Mouse (Mus musculus): ENCODE measurements at regions not wholly inside any gene's neighbourhood (a gene's known extent, or its start where the extent isn't known, plus 50 kb on each side); places are given as distances from the start of the nearest gene placed in this dataset.

- Histone ChIP-seq H3K4me2 (ENCODE audit: low read depth) (peak overlapping the region; percentile 61), H3K9me3 (ENCODE audit: control insufficient read depth, low read length) (no peaks in the 10 kb centered on the region), H3K27ac (no peak overlapping the region), H3K4me3 (ENCODE audit: insufficient read depth in 1 of 2, low read depth in 2 of 2, low read length in 2 of 2) (peak overlapping the region; percentile 19 to 21; a peak in 3 of 4 replicates), H3K4me1 (replicated peaks; ENCODE audit: control insufficient read depth in 2 of 2, insufficient read depth in 2 of 2, low read length in 1 of 2) (peaks cover 5 to 49% of the 10 kb centered on the region in 2 experiments), H3K9ac (replicated peaks) (peak overlapping the region; percentile 27; the same call in 1 of the 2 replicates), H3K27me3 (ENCODE audit: control insufficient read depth, insufficient read depth, low read length) (no peaks in the 10 kb centered on the region), H3K36me3 (replicated peaks; ENCODE audit: control insufficient read depth, insufficient read depth, low read depth) (no peaks in the 10 kb centered on the region)
- peak; percentile 47; the same call in 1 of the 2 replicates for ATAC-seq (ENCODE audit: insufficient read depth)
- TF ChIP-seq CTCF (IDR thresholded peaks at IDR 0.05; ENCODE audit: low read depth) (no peak), EP300 (IDR thresholded peaks at IDR 0.05; ENCODE audit: low read depth) (no peak)
- DNase-seq (ENCODE audit: low read depth in 3 of 3, low spot score in 3 of 3) = no peak
- 14% methylated on average over 18 of the region's 18 CpGs for WGBS (ENCODE audit: insufficient replicate concordance)
Observed at GRCm38 (mm10) chr14:76695691-76696355, 139.1 kb upstream of the Serp2 start.

- H3K36me3 ChIP-seq (replicated peaks; ENCODE audit: control insufficient read depth, insufficient read depth, low read depth) = no peaks in the 10 kb centered on the region
- no peak overlapping the region for H3K9ac ChIP-seq (replicated peaks)
- H3K4me1 ChIP-seq (replicated peaks; ENCODE audit: control insufficient read depth in 2 of 2, insufficient read depth in 2 of 2, low read length in 1 of 2) = peaks cover 5 to 48% of the 10 kb centered on the region in 2 experiments
- no peak overlapping the region for H3K27ac ChIP-seq
- H3K4me3 ChIP-seq (ENCODE audit: insufficient read depth in 1 of 2, low read depth in 2 of 2, low read length in 2 of 2) = no peak overlapping the region
- DNase-seq (ENCODE audit: low read depth in 3 of 3, low spot score in 3 of 3) (no peak), ATAC-seq (ENCODE audit: insufficient read depth) (no peak)
- TF ChIP-seq CTCF (IDR thresholded peaks at IDR 0.05; ENCODE audit: low read depth) (no peak), EP300 (IDR thresholded peaks at IDR 0.05; ENCODE audit: low read depth) (no peak)
- WGBS (ENCODE audit: insufficient replicate concordance) = 43% methylated on average over 8 of the region's 8 CpGs
- H3K27me3 ChIP-seq (ENCODE audit: control insufficient read depth, insufficient read depth, low read length) = no peaks in the 10 kb centered on the region
- H3K4me2 ChIP-seq (ENCODE audit: low read depth) = peak overlapping the region; percentile 61; the same call in 1 of the 2 replicates
- H3K9me3 ChIP-seq (ENCODE audit: control insufficient read depth, low read length) = no peaks in the 10 kb centered on the region
Observed at GRCm38 (mm10) chr14:76694894-76695293, 138.2 kb upstream of the Serp2 start.

DNA sequence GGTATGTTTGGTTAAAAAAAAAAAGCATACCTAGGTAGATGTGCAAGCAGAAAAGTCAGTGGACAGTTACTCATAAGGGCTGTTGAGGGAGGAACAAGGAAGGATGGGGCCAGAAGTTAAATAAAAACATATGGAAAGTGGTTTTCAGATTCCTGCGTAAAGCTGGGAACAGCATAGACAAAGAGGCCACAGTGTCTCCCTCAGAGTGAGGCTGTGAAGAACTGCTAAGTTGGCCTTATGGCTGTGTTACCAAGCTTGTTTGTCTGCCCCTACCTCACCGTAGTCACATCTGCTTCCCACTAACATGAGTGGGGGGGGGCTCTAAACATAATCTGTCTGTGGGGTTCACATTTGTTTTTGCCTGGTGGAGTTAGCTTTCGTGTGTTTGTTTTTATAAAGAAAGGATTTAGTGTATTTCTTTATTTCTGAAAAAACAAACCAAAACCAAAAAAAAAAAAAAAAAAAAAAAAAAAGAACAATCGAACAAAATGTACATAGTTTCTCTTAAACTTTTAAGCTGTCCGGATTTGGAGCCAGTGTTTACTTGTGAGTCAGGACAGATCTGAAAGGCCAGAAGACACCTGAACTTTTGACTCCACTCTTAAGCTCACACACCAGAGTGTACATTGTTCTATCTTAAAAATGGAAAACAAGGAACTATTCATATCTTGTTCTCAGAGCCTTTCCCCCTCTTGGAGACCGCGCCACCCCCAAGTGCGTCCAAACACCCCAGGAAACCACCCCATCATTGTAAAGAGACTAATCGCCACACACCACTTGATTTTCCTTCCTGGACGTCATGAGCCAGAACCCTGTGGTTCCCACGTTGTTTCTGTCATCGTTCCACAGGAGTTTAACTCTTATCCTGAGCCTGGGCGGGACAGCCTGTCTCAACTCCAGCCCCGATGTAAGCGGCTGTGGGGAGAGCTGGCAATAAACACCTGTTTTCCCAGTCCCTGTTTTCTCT lies 136.9 kb upstream of the Serp2 start:
- Histone ChIP-seq H3K4me2 (ENCODE audit: low read depth) (no peak overlapping the region), H3K9ac (replicated peaks) (no peak overlapping the region), H3K36me3 (replicated peaks; ENCODE audit: control insufficient read depth, insufficient read depth, low read depth) (no peaks in the 10 kb centered on the region), H3K4me1 (replicated peaks; ENCODE audit: control insufficient read depth in 2 of 2, insufficient read depth in 2 of 2, low read length in 1 of 2) (peaks cover 5 to 42% of the 10 kb centered on the region in 2 experiments), H3K4me3 (ENCODE audit: insufficient read depth in 1 of 2, low read depth in 2 of 2, low read length in 2 of 2) (no peak overlapping the region), H3K27me3 (ENCODE audit: control insufficient read depth, insufficient read depth, low read length) (no peaks in the 10 kb centered on the region), H3K27ac (no peak overlapping the region), H3K9me3 (ENCODE audit: control insufficient read depth, low read length) (no peaks in the 10 kb centered on the region)
- no peak for TF ChIP-seq EP300 (IDR thresholded peaks at IDR 0.05; ENCODE audit: low read depth)
- no peak for TF ChIP-seq CTCF (IDR thresholded peaks at IDR 0.05; ENCODE audit: low read depth)
- WGBS (ENCODE audit: insufficient replicate concordance) = 14% methylated on average over 15 of the region's 15 CpGs
- DNase-seq (ENCODE audit: low read depth in 3 of 3, low spot score in 3 of 3) (no peak), ATAC-seq (ENCODE audit: insufficient read depth) (no peak)

DNA sequence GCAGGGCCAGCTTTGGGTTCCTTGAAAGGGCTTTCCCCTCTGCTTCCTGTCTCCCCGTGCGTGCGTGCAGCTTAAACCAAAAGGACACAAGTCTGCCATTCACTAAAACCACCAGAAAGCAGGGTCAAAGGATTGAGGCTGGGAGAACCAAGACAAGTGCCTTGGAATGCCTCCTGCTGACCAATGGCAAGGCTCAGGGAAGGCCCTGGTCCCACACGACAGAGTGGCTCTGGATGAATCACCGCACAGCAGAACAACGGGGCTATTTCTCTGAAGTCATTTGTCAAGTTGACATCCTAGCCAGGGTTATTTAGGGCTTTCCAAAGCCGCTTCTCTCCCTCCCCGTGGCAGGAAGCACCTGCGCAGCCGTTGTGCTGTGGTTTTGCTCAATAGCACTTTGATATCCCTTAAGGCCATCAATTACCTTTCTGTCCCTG lies 131.3 kb upstream of the Serp2 start:
- no peak overlapping the region for H3K27ac ChIP-seq
- DNase-seq (ENCODE audit: low read depth in 3 of 3, low spot score in 3 of 3) (no peak), ATAC-seq (ENCODE audit: insufficient read depth) (no peak)
- H3K4me2 ChIP-seq (ENCODE audit: low read depth) = no peak overlapping the region
- no peaks in the 10 kb centered on the region for H3K9me3 ChIP-seq (ENCODE audit: control insufficient read depth, low read length)
- no peak for TF ChIP-seq EP300 (IDR thresholded peaks at IDR 0.05; ENCODE audit: low read depth)
- no peak for TF ChIP-seq CTCF (IDR thresholded peaks at IDR 0.05; ENCODE audit: low read depth)
- H3K36me3 ChIP-seq (replicated peaks; ENCODE audit: control insufficient read depth, insufficient read depth, low read depth) = no peaks in the 10 kb centered on the region
- no peaks in the 10 kb centered on the region for H3K27me3 ChIP-seq (ENCODE audit: control insufficient read depth, insufficient read depth, low read length)
- H3K9ac ChIP-seq (replicated peaks) = no peak overlapping the region
- H3K4me3 ChIP-seq (ENCODE audit: insufficient read depth in 1 of 2, low read depth in 2 of 2, low read length in 2 of 2) = no peak overlapping the region
- peaks cover 0 to 17% of the 10 kb centered on the region in 2 experiments; a peak in 2 of 4 replicates for H3K4me1 ChIP-seq (replicated peaks; ENCODE audit: control insufficient read depth in 2 of 2, insufficient read depth in 2 of 2, low read length in 1 of 2)
- 9% methylated on average over 10 of the region's 10 CpGs for whole genome bisulfite sequencing (ENCODE audit: insufficient replicate concordance)

All from liver, embryonic 14.5 days (tissue).